Mouse (Mus musculus): ENCODE results near the gene Dnaic2. TPM values are rescaled to one million over a fixed set of nuclear protein-coding genes. Genes with fewer than 3 reads are reported as not detected.

Gene Dnaic2
- polyA plus RNA-seq, 1 experiment = 1.1 TPM

GRCm38 (mm10) chr11:114798624-114799023, 71.4 kb downstream of the Dnaic2 start, which contains the start of gene Gpr142:
Gpr142 (plus strand) TSS chr11:114798924.
- DNase-seq (ENCODE audit: low spot score) = no peak

- DNase-seq (ENCODE audit: low spot score) = no peak
These were observed 74.7 kb downstream of the Dnaic2 start for GRCm38 (mm10) chr11:114801906-114802305.

DNA sequence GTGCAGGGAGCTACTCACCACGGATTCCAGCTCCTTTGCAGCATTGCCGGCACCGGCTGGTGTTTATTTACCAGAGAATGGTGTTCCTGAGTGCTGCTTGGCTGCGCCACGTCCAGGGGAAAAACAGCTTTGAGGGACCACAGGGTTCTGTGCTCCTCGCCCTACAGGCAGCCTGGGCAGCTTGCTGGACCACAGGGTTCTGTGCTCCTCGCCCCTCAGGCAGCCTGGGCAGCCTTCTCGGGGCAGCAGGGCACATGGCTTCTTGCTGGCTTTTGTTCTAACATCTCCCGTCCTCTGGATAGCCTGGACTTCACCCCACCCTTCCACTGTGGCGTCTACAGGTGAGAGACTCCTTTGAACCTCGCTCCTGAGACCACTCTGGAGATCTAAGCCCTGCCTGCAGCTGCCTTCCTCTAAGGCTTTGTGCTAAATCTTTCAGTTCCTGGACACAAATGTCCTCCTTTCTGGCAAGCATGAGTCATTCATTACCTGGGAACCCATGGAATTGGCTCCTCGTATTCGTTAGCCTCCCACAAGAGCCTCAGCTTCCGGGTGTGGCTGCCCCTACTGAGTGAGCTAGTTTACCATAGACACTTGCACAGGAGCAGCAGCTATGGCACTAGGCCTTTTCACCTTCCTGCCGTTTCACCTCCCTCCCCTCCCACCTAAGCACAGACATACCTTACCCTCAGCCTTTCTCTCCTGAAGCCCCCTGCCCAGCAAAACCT, 75.5 kb downstream of the Dnaic2 start:
- no peak for DNase-seq (ENCODE audit: low spot score)

- no peak for DNase-seq (ENCODE audit: low spot score)
These were observed 76.8 kb downstream of the Dnaic2 start for GRCm38 (mm10) chr11:114803990-114804389.

DNA sequence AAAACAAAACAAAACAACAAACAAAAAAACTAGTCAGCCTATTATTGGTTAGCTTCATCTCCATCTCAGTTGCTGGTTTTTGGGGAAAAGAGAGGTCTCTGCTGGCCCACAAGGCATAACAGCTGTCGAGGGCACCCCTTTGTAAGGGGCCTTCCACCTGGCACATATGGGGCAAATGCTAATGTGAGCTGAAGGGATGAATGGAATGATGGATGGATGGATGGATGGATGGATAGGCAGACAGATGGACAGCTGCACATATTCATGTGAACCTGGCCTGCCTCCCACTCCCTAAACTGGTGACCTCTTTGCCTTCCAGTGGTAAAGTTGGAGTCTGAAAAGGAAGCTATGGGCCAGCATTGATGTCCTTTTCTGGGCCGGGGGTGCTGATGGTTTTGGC, 79.8 kb downstream of the Dnaic2 start:
- DNase-seq (ENCODE audit: low spot score) = no peak

Other genes with a start within 250 kb of the Dnaic2 start
- 2,406 and 2,749 TPM in 2 replicates for gene Rpl38, start 58.9 kb upstream of the Dnaic2 start, polyA plus RNA-seq (2012; rRNA removed)
- gene Ttyh2, start 52.0 kb upstream of the Dnaic2 start, polyA plus RNA-seq (2012; rRNA removed) = 3.7 and 4.7 TPM in 2 replicates
- gene Kif19a, start 38.0 kb downstream of the Dnaic2 start, polyA plus RNA-seq (2012; rRNA removed) = 0.65 and 1.3 TPM in 2 replicates
- 0.15 and 0.22 TPM in 2 replicates for gene Btbd17, start 68.5 kb downstream of the Dnaic2 start, polyA plus RNA-seq (2012; rRNA removed)
- gene Gpr142, start 71.5 kb downstream of the Dnaic2 start, polyA plus RNA-seq (2012; rRNA removed) = not detected in 2 replicates
- 5.1 and 6.5 TPM in 2 replicates for gene Gprc5c, start 123.7 kb downstream of the Dnaic2 start, polyA plus RNA-seq (2012; rRNA removed)
- 0.93 and 1.0 TPM in 2 replicates for gene Cd300a, start 162.6 kb downstream of the Dnaic2 start, polyA plus RNA-seq (2012; rRNA removed)
- gene Cd300lb, start 207.0 kb downstream of the Dnaic2 start, polyA plus RNA-seq (2012; rRNA removed) = 2.4 and 3.6 TPM in 2 replicates
- gene Cd300c, start 241.7 kb downstream of the Dnaic2 start, polyA plus RNA-seq (2012; rRNA removed) = 0.21 and 0.51 TPM in 2 replicates

All from urinary bladder, adult 2 months (tissue).